Mouse (Mus musculus): ENCODE data around the gene Nxph4. TPM values are rescaled to one million over a fixed set of nuclear protein-coding genes. Genes with fewer than 3 reads are reported as not detected.

Gene Nxph4
- polyA plus RNA-seq (2016; fragmentation: Nextera tagmentation; extraction: Ambion mirVana), result 19.4 and 27.2 TPM in 2 replicates

DNA sequence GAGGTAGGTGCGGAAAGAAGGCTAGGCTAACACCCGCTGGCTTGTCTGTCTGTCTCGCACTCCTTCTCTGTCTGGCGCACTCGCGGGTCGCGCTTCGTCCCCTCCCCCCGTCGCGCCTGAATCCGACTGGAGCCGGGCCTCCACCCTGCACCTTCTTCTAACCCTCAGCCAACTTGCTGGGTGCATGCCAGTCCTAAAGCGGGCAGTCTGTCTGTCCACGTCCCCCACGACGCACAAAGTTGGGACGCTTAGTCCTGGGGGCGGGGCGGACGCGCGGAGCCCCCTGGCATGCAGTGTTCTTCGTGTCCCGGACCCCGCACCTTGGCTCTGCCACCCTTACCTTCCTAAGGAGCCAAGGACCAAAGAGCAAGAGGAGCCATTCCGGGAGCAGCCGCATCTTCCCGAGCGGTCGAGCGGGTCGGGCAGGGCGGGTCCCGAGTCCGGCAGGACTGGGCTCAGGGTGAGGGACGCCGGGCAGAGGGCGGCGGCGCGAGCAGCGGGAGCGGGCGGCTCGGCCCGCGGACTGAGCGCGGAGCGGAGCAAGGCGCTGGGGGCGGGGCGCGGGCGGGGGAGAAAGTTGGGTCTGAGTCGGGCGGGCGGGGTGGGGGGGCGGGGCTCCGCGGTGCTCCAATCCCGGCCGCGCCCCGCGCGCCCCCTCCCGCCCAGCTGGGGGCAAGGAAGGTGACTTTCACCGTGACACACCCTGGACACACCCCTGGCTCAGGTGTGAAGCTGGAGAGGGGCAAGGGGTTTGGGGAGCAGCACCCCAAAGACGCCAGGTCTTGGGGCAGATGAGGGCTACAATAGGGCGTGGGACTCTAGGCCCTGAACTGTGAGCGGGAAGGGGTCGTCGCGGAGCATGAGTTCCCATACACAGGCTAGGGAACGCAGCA is at the start of gene Nxph4:
TSS of gene Nxph4 (minus strand) at position 524 of the 893 bp plus-strand sequence.
- DNase-seq (ENCODE audit: low spot score), result peak; percentile 41
- Histone ChIP-seq H3K9me3 (replicated peaks) (no peaks in the 10 kb centered on the region), H3K27ac (replicated peaks) (peak within 1 kb of the TSS; percentile 60), H3K4me3 (peak within 1 kb of the TSS; percentile 56), H3K36me3 (peaks cover 10% of the 10 kb centered on the region), H3K4me1 (peaks cover 77% of the 10 kb centered on the region), H3K27me3 (ENCODE audit: low read depth, poor library complexity, severe bottlenecking) (peaks cover 90% of the 10 kb centered on the region)
- under 1% methylated on average over 76 of the region's 78 CpGs for WGBS

GRCm38 (mm10) chr10:127583649-127584048 is 49.3 kb upstream of the Nxph4 start:
- H3K27ac ChIP-seq (replicated peaks), result no peak overlapping the region
- no peaks in the 10 kb centered on the region for H3K27me3 ChIP-seq (ENCODE audit: low read depth, poor library complexity, severe bottlenecking)
- no peak for DNase-seq (ENCODE audit: low spot score)
- 84% methylated on average over 8 of the region's 8 CpGs for WGBS
- no peak overlapping the region for H3K4me3 ChIP-seq
- H3K36me3 ChIP-seq, result peaks cover 98% of the 10 kb centered on the region
- H3K4me1 ChIP-seq, result no peaks in the 10 kb centered on the region
- H3K9me3 ChIP-seq (replicated peaks), result no peaks in the 10 kb centered on the region

GRCm38 (mm10) chr10:127581291-127581690 is 46.9 kb upstream of the Nxph4 start:
- Histone ChIP-seq H3K36me3 (peaks cover 99% of the 10 kb centered on the region), H3K27me3 (ENCODE audit: low read depth, poor library complexity, severe bottlenecking) (no peaks in the 10 kb centered on the region), H3K27ac (replicated peaks) (no peak overlapping the region; the same call in 1 of the 2 replicates), H3K9me3 (replicated peaks) (no peaks in the 10 kb centered on the region), H3K4me3 (no peak overlapping the region), H3K4me1 (no peaks in the 10 kb centered on the region)
- WGBS, result 91% methylated on average over 9 of the region's 9 CpGs
- DNase-seq (ENCODE audit: low spot score), result no peak

GRCm38 (mm10) chr10:127577982-127578381 is 43.6 kb upstream of the Nxph4 start:
- H3K4me3 ChIP-seq, result no peak overlapping the region
- no peaks in the 10 kb centered on the region for H3K4me1 ChIP-seq
- no peaks in the 10 kb centered on the region for H3K27me3 ChIP-seq (ENCODE audit: low read depth, poor library complexity, severe bottlenecking)
- no peak for DNase-seq (ENCODE audit: low spot score)
- no peaks in the 10 kb centered on the region for H3K9me3 ChIP-seq (replicated peaks)
- 95% methylated on average over 15 of the region's 15 CpGs for WGBS
- H3K27ac ChIP-seq (replicated peaks), result no peak overlapping the region
- H3K36me3 ChIP-seq, result peaks cover 99% of the 10 kb centered on the region

GRCm38 (mm10) chr10:127577156-127577555 is 42.8 kb upstream of the Nxph4 start:
- H3K36me3 ChIP-seq, result peaks cover 99% of the 10 kb centered on the region
- H3K9me3 ChIP-seq (replicated peaks), result no peaks in the 10 kb centered on the region
- H3K4me1 ChIP-seq, result no peaks in the 10 kb centered on the region
- H3K27ac ChIP-seq (replicated peaks), result no peak overlapping the region
- no peak overlapping the region for H3K4me3 ChIP-seq
- H3K27me3 ChIP-seq (ENCODE audit: low read depth, poor library complexity, severe bottlenecking), result no peaks in the 10 kb centered on the region
- DNase-seq (ENCODE audit: low spot score), result no peak
- WGBS, result 91% methylated on average over 9 of the region's 9 CpGs

DNA sequence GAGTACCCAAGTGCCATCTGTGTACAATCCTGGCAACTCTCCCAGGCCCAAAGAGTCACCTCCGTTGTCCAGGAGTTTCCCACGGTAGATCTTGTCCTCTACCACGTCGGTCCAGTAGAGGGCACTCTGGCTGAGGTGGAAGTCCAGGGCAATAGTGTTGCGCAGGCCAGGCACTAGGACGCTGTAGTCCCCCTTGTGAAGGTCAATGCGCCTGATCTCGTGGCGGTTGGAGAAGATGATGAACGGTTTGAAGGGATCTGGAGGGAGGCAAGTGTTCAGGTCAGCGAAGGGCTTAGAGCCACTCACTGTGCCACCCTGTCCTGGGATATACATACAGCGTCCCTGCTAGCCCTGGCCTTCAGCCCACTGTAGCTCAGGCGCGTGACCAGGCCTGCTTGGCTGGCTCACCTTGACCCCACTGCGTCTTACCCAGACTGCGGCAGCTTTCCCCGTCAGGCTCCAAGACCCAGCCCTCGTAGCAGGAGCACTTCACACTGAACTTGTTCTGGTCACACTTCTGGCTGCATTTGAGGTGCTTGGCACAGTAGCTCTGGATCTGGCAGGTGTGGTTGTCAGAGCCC is 42.1 kb upstream of the Nxph4 start:
- peak; percentile 42 for DNase-seq (ENCODE audit: low spot score)
- WGBS, result 70% methylated on average over 18 of the region's 18 CpGs
- H3K9me3 ChIP-seq (replicated peaks), result no peaks in the 10 kb centered on the region
- H3K4me3 ChIP-seq, result no peak overlapping the region
- H3K36me3 ChIP-seq, result peaks cover 99% of the 10 kb centered on the region
- H3K27ac ChIP-seq (replicated peaks), result no peak overlapping the region
- no peaks in the 10 kb centered on the region for H3K27me3 ChIP-seq (ENCODE audit: low read depth, poor library complexity, severe bottlenecking)
- H3K4me1 ChIP-seq, result no peaks in the 10 kb centered on the region

GRCm38 (mm10) chr10:127575741-127576140 is 41.4 kb upstream of the Nxph4 start:
- H3K4me3 ChIP-seq, result no peak overlapping the region
- peaks cover 99% of the 10 kb centered on the region for H3K36me3 ChIP-seq
- H3K27me3 ChIP-seq (ENCODE audit: low read depth, poor library complexity, severe bottlenecking), result no peaks in the 10 kb centered on the region
- 93% methylated on average over 7 of the region's 7 CpGs for WGBS
- no peaks in the 10 kb centered on the region for H3K4me1 ChIP-seq
- no peaks in the 10 kb centered on the region for H3K9me3 ChIP-seq (replicated peaks)
- H3K27ac ChIP-seq (replicated peaks), result no peak overlapping the region
- DNase-seq (ENCODE audit: low spot score), result no peak

GRCm38 (mm10) chr10:127572281-127572680 is 37.9 kb upstream of the Nxph4 start:
- Histone ChIP-seq H3K27ac (replicated peaks) (no peak overlapping the region), H3K36me3 (peaks cover 94% of the 10 kb centered on the region), H3K4me3 (no peak overlapping the region), H3K27me3 (ENCODE audit: low read depth, poor library complexity, severe bottlenecking) (no peaks in the 10 kb centered on the region), H3K9me3 (replicated peaks) (no peaks in the 10 kb centered on the region), H3K4me1 (no peaks in the 10 kb centered on the region)
- WGBS, result 88% methylated on average over 5 of the region's 5 CpGs
- DNase-seq (ENCODE audit: low spot score), result no peak

DNA sequence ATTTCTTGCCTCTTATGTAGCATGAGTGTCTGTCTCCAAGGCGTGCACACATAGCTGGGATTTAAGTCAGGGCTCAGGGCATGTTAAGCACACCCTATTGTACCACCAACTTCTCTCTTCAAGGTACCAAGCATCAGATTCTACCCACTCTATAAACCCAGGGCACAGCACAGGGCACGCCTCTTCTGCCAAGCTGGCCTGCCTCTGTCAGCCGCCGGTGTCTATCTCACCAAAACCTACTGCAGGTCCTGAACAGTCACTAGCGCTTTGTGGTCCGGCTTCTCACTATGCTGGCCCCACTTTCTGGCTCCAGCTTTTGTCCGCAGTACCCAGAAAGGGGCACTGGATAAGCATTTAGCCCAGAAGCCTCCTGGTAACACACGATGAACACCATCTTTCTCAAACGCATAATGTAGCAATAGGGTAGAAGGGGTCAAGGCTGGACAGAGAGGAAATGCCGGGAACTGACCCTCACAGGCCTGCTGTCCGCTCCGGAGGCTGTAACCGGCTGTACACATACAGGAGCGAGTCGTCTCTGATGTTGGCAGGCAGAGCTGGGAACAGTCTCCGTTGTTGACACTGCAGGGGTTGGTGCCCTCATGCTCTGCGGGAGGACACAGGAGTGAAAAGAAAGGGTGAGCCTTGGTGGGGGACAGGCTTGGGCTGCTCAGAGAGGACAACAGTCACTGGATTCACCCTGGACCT is 36.7 kb upstream of the Nxph4 start:
- no peak overlapping the region for H3K27ac ChIP-seq (replicated peaks)
- DNase-seq (ENCODE audit: low spot score), result no peak
- H3K27me3 ChIP-seq (ENCODE audit: low read depth, poor library complexity, severe bottlenecking), result no peaks in the 10 kb centered on the region
- no peaks in the 10 kb centered on the region for H3K9me3 ChIP-seq (replicated peaks)
- H3K4me3 ChIP-seq, result no peak overlapping the region
- H3K4me1 ChIP-seq, result no peaks in the 10 kb centered on the region
- peaks cover 94% of the 10 kb centered on the region for H3K36me3 ChIP-seq
- 93% methylated on average over 17 of the region's 17 CpGs for WGBS

GRCm38 (mm10) chr10:127570384-127570783 is 36.0 kb upstream of the Nxph4 start:
- peaks cover 93% of the 10 kb centered on the region for H3K36me3 ChIP-seq
- H3K27ac ChIP-seq (replicated peaks), result no peak overlapping the region
- WGBS, result 88% methylated on average over 6 of the region's 6 CpGs
- H3K9me3 ChIP-seq (replicated peaks), result no peaks in the 10 kb centered on the region
- DNase-seq (ENCODE audit: low spot score), result no peak
- no peaks in the 10 kb centered on the region for H3K4me1 ChIP-seq
- no peak overlapping the region for H3K4me3 ChIP-seq
- H3K27me3 ChIP-seq (ENCODE audit: low read depth, poor library complexity, severe bottlenecking), result no peaks in the 10 kb centered on the region

- no peak overlapping the region for H3K4me3 ChIP-seq
- no peak overlapping the region for H3K27ac ChIP-seq (replicated peaks)
- H3K27me3 ChIP-seq (ENCODE audit: low read depth, poor library complexity, severe bottlenecking), result no peaks in the 10 kb centered on the region
- DNase-seq (ENCODE audit: low spot score), result peak; percentile 82
- WGBS, result 41% methylated on average over 3 of the region's 3 CpGs
- peaks cover 91% of the 10 kb centered on the region for H3K36me3 ChIP-seq
- H3K9me3 ChIP-seq (replicated peaks), result no peaks in the 10 kb centered on the region
- no peaks in the 10 kb centered on the region for H3K4me1 ChIP-seq
These were observed 35.1 kb upstream of the Nxph4 start for GRCm38 (mm10) chr10:127569450-127569849.

GRCm38 (mm10) chr10:127566553-127567326 is 32.4 kb upstream of the Nxph4 start:
- H3K4me3 ChIP-seq, result no peak overlapping the region
- no peak for DNase-seq (ENCODE audit: low spot score)
- H3K27me3 ChIP-seq (ENCODE audit: low read depth, poor library complexity, severe bottlenecking), result no peaks in the 10 kb centered on the region
- H3K36me3 ChIP-seq, result peaks cover 91% of the 10 kb centered on the region
- H3K27ac ChIP-seq (replicated peaks), result no peak overlapping the region
- H3K9me3 ChIP-seq (replicated peaks), result no peaks in the 10 kb centered on the region
- no peaks in the 10 kb centered on the region for H3K4me1 ChIP-seq
- 95% methylated on average over 28 of the region's 28 CpGs for WGBS

Data from midbrain, embryonic 10.5 days (tissue).